Mouse (Mus musculus) thymus, postnatal 25 days (tissue): ENCODE measurements around the gene Gm43517.

Experiments used
- DNase-seq: peaks from one replicate; pipeline ENCODE4 v3.0.0; 2022

The Gm43517 gene

GRCm38 (mm10) chr12:49384876-49385630 lies at the start of gene Gm43517:
Gene Gm43517, plus strand, starts transcription at chr12:49385174.
- no peak for DNase-seq

DNA sequence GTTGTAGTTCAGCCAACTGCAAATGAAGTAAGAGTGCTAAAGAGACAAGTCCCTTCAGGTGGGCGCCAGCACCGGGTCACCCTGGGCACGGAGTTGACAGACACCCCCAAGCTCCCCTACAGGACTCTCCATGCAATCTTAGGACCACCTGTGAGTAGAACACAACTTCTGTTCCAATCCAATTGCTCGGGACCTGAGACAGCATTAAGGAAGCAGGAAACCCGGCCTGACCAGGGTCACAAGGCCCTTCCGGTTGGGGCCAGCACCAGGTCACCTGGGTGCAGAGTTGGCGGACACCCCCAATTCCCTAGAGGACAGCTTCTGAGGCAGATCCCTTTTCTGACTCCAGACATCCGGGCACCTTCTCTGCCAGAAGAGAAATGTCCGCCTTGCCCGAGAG lies 35.3 kb upstream of the Gm43517 start:
- no peak for DNase-seq

- DNase-seq = no peak
These were observed 16.0 kb upstream of the Gm43517 start for GRCm38 (mm10) chr12:49368931-49369330.

DNA sequence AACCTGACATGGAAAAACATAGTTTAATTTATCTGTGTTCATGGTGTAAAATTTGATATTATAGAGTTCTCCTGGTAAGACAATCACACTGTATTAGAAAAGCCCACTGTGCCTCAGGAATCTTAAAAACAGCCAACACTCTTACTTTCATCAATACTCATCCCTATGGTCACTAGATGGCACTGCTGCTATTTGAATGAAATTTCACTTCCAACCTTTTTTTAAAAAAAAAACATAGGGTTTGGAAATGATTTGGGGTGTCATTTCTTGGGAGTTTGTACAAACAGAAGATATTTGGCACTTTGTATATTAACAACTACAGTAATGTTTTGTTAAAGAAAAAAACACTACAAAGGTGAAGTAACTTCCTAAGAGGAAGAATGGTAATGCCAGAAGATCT lies 12.8 kb upstream of the Gm43517 start:
- DNase-seq = no peak

DNA sequence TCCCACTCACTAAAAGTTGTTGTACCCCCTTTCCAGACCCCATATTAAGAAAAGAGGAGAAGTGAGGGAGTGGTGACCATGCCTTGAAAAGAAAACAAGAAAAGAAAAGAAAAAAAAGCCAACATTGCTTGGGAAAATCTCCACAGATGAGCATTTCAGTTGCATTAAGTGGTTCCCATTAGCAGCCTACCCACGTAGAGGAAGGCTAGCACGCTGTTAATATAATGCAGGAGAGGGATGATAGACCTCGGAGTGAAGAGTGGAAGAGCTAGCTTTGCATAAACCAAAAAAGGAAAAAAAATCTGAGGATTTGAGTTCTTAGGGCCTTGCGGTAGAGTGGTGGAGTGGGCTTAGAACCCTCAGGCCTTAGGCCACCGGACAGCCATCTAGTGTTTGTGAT lies 11.8 kb upstream of the Gm43517 start:
- no peak for DNase-seq

DNA sequence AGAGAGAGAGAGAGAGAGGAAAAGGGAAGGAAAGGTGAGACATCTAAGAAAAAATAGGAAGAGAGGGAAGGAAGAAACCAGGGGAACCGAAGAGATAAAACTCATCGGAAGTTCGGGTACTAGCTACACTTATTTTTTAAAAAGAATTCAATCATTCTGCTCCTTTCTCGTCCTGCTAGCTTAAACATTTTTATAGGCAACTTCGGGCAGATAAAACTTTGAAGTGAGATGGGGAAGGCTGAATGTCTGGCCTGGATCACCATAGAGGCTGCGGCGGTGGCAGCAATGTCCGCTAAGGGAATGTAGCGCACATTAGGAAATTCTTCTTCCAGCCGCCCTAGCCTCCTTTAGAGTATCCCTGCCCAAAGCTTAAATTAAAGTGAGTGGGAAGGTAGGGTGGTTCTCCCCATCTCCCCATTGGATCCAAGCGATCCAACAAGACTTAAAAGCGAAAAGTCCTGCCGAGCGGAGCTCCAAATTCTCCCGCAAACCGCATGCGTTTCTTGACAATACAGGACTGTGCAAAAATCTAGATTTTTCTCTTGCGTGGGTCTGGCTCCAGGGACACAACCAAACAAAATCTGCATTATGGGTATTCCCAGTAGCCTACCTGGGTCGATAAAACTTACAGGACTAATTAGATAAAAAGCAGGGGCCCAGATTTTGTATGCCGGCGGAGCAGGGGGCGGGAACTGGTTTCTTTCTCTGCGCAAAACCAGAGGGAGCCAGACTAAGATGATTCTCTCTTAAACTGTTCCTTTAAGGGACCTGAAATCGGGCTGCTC lies 11.0 kb upstream of the Gm43517 start:
- no peak for DNase-seq

DNA sequence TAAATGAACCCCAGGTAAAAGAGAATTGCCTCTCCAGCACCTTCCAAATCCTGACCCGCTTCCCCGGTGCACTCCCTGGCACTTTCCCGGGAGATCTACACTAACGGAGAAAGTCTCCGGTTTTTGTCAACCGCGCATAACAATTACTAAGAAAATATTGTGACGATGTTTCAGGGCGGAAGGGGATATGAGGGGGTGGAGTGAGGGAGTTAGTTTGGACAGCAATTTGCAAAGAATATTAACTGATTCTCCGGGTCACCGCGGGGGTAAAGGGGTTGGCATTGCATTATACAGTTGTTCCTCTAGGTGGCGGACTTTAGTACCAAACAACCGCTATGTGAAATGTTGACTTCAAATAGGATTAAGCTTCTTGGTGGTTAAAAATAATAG lies 10.4 kb upstream of the Gm43517 start:
- no peak for DNase-seq

GRCm38 (mm10) chr12:49375427-49376317 lies 9.3 kb upstream of the Gm43517 start:
- no peak for DNase-seq

DNA sequence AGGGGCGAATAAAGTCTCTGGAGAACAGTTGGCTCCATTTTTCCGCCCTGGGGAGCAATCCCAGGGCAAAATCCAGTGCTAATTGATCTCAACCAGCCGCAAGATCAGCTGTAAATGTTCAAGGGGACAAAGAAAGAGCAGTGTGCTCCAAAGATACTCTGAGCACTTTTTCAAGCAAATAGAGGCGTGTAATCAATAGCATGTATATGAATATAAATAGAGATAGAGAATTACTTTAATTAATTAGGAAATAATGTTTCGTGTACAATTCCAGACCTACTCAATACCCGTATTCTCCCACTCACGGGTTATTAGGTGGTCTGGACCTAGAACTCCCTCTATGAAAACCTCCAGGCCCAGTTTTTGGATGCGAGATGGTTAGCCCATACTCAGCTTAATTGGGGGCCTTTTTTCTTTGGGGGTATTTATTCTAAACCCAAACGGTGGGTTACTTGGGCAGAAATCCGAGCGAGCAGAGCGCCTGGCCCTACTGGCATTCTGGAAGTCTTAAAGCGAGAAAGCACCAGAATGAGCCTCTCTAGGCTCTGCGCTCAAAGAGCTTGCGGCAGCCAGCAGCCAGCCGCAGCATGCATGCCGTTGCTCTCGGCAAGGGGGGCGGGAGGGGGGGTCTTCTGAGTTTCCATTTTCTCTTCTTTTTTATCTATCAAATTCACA lies 8.5 kb upstream of the Gm43517 start:
- no peak for DNase-seq

DNA sequence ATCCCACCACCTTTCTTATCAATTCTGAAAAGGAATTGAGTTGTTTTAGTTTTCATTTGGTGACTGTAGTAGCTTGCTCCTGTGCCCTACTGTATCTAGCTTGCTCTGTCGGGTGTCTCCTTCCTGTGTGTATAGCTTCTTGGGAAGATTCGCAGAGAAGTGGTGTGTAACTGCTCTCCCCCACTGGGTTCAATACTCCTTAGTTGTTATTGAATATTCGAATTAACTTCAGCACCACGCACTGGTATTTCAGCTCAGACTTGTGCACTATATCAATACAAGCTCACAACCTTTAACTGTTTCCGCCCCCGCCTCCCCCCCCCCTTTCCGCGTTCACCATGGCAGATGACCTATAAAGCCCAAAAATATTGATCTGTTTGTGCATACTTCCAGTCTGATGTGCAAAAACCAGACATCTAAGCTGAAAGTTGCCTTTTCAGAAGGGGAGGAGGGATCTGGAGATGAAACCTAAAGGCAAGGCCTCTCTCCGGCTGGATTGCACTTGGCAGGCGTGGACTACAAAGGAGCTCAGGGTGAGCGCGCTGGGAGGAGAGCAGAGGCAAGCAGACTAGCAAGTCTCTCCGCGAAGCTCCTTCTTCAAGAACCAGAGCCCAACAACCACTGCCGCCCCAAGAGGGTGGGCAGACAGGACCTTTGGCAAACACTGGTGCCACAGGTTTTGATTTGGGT lies 7.5 kb upstream of the Gm43517 start:
- no peak for DNase-seq

DNA sequence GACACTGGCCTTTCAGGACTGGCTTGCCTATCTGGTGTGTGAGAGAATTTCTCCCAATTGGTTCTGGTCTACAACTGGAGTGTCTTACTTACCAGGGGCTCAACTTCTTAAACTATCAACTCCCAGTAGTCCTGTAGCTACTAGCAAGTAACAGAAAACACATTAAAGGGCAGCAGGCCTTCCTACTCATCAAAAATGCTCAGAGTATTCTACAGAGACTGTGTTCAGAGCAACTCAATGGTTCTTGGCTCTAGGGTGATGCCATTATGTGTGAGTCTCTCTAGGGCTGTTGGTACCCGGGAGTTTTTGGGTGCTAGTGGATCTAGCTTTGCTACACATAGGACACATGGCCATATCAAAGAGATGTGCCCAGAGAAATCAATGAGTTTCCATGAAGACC lies 6.1 kb upstream of the Gm43517 start:
- no peak for DNase-seq

DNA sequence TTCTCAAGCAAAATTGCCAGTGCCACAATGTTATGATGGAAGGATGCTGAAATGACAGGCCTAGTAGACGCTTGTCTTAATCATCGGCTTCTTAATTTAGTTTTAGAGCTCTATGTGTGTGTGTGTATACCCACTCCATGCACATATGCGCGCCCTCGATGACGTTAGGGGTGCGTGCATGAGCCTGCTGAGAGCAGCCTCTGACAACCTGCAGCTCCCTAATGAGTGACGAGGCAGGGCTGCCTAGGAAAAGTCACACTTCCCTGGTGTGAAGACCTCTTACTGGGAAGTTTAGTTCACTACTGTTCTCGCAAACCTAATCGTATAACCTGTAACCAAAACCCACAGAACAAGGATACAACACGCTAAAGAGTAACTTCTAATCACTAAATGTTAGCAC lies 5.5 kb upstream of the Gm43517 start:
- no peak for DNase-seq

GRCm38 (mm10) chr12:49380442-49380841 lies 4.5 kb upstream of the Gm43517 start:
- no peak for DNase-seq

DNA sequence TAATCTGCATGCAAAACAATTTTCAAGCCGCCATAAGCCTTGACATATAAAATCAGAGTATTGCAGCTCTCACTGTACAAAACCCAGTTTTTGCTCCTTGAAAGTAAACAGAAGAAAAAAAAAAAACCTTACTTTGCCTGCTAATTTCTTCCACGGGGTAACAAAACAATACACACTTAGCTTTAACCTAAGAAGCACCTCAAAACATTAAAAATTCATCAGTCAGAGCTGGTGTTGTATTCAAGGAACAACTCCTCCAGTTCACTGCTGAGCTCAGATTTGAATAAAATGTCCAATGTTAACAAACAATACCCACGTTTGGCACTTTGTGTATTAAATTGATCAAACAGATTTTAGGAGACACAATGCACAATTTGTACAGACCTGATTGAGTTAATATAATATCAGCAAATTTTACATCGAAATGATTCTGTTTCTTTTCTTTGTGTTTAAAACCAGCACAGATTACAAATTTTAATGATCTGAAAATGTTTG lies 3.9 kb upstream of the Gm43517 start:
- DNase-seq = no peak

GRCm38 (mm10) chr12:49381721-49382365 lies 3.1 kb upstream of the Gm43517 start:
- no peak for DNase-seq

DNA sequence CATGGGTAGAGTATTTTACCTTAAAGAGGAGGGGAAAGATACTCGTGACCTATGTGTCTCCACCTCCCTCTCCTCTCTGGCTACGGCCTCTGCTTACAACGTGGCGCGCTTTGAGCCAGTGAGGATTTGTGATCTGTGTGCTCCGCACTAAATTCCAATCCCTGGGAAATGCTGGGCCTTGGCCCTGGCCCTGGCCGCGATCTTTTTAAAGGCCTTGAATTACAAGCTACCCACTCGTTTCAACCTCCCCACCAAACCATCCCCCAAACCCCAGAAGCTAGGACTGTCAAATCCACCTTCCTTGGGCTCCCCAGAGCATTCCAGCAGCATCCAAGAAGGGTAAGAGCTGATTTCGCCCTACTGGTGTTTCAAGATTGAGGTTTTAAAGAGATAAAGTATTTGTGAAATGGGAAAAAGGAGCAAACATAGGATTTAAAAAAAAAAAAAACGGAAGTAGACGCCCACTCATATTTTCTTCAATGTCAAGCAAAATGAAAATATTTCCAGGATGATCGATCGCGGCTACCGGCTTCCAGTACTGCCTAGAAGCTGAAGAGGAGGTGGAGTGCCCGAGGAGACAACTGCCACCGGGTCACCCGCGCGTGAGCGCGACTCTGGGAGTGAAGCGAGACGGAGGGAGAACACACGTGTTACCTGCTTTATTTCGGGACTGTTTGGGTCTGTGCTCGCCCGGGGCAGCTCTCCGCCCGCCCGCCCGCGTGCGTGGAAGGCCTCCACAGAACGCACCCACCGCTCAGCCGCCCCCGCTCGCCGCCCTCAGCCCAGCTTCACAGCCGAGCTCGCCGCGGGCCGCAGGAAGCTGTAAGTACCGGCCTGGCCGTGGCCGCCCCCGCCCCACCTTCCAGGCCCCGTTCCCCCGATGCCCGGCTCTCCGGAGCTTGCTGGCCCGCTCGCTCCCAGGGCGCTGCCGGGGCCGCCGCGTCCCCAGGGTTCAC lies 2.1 kb upstream of the Gm43517 start, which contains the start of gene Foxg1:
Foxg1 (plus strand) TSS at position 96 of the 956 bp plus-strand sequence.
- no peak for DNase-seq

DNA sequence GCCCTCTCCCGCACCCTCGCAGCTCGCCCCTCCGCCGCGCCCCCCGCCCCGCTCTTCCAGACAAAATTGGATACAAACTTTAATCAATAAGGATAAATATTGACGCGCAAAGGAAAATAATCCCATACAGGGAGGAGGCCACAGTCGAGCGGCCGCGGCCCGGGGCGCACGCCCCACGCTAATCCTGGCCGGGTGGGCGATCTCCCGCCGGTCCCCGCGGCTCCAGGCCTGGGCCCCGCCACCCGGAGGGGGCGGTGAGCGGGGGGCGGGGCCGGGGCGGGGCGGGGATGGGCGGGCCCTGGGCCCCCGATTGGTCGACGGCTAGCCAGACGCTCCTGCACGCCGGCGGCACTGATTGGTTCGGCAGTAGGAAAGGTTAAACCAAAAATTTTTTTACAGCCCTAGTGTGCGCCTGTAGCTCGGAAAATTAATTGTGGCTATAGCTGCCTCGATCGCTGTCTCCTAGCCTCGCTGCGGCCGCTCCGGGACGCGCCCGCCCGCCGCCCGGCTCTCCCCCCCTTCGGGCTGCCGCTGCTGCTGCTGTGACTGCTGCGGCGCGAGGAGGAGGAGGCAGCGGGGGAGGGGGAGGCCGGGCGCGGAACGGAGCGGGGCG lies 1.3 kb upstream of the Gm43517 start:
- no peak for DNase-seq

DNA sequence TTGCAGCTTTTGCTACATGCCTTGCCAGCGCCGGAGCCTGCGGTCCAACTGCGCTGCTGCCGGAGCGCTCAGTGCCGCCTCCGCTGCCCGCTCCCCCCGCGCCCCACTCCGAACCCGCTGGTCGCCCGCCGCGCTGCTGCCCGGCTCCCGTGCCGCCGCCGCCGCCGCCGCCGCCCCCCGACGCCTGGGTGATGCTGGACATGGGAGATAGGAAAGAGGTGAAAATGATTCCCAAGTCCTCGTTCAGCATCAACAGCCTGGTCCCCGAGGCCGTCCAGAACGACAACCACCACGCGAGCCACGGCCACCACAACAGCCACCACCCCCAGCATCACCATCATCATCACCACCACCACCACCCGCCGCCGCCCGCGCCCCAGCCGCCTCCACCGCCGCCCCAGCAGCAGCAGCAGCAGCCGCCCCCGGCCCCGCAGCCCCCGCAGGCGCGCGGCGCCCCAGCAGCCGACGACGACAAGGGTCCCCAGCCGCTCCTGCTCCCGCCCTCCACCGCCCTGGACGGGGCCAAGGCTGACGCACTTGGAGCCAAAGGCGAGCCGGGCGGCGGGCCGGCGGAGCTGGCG lies 589 bp upstream of the Gm43517 start:
- DNase-seq = no peak

- DNase-seq = no peak
These were observed 637 bp downstream of the Gm43517 start for GRCm38 (mm10) chr12:49385631-49385990.
